Mouse (Mus musculus): ENCODE measurements around the gene Fermt3.

Fermt3 gene

GRCm38 (mm10) chr19:6972247-6972917 lies 46.9 kb downstream of the Fermt3 start:
- no peak for DNase-seq (ENCODE audit: low spot score in 2 of 2)

- DNase-seq (ENCODE audit: low spot score in 2 of 2): no peak
Measured at GRCm38 (mm10) chr19:6971644-6972043, 47.6 kb downstream of the Fermt3 start.

GRCm38 (mm10) chr19:6970460-6971085 lies 48.7 kb downstream of the Fermt3 start:
- DNase-seq (ENCODE audit: low spot score in 2 of 2): no peak

GRCm38 (mm10) chr19:6969665-6970381 lies 49.4 kb downstream of the Fermt3 start:
- no peak for DNase-seq (ENCODE audit: low spot score in 2 of 2)

GRCm38 (mm10) chr19:6969291-6969664 lies 50.0 kb downstream of the Fermt3 start:
- DNase-seq (ENCODE audit: low spot score in 2 of 2): no peak

- no peak for DNase-seq (ENCODE audit: low spot score in 2 of 2)
Measured at GRCm38 (mm10) chr19:6968491-6969271, 50.6 kb downstream of the Fermt3 start.

- DNase-seq (ENCODE audit: low spot score in 2 of 2): no peak
Measured at GRCm38 (mm10) chr19:6956461-6956860, 62.8 kb downstream of the Fermt3 start.

- no peak for DNase-seq (ENCODE audit: low spot score in 2 of 2)
Measured at GRCm38 (mm10) chr19:6955424-6955823, 63.8 kb downstream of the Fermt3 start.

- no peak for DNase-seq (ENCODE audit: low spot score in 2 of 2)
Measured at GRCm38 (mm10) chr19:6954046-6954445, 65.2 kb downstream of the Fermt3 start.

GRCm38 (mm10) chr19:6952712-6953037 lies 66.6 kb downstream of the Fermt3 start:
- DNase-seq (ENCODE audit: low spot score in 2 of 2): no peak

- peak; percentile 70 to 83 for DNase-seq (ENCODE audit: low spot score in 2 of 2)
Measured at GRCm38 (mm10) chr19:6951994-6952711, 67.1 kb downstream of the Fermt3 start.

GRCm38 (mm10) chr19:6951381-6951968 lies 67.8 kb downstream of the Fermt3 start:
- peak; percentile 90 to 92 for DNase-seq (ENCODE audit: low spot score in 2 of 2)

- DNase-seq (ENCODE audit: low spot score in 2 of 2): peak in 1 of 2 experiments; percentile 44
Measured at GRCm38 (mm10) chr19:6950613-6951153, 68.6 kb downstream of the Fermt3 start.

- DNase-seq (ENCODE audit: low spot score in 2 of 2): no peak
Measured at GRCm38 (mm10) chr19:6949951-6950350, 69.3 kb downstream of the Fermt3 start.

- no peak for DNase-seq (ENCODE audit: low spot score in 2 of 2)
Measured at GRCm38 (mm10) chr19:6949532-6949931, 69.7 kb downstream of the Fermt3 start.

Measured in frontal cortex, postnatal 10 days (tissue).